Mouse (Mus musculus) kidney, postnatal 10 days (tissue): ENCODE measurements around the gene Arhgap31.
"Not testable (repeated sequence)": the region's sequence is repeated elsewhere in the genome, so short reads cannot be mapped to it uniquely, and the experiment has no call there.

Experiments used
- DNase-seq: peaks from one replicate; pipeline ENCODE4 v3.0.0; 2021; ENCODE audit warnings: mixed read lengths

Arhgap31 gene

DNA sequence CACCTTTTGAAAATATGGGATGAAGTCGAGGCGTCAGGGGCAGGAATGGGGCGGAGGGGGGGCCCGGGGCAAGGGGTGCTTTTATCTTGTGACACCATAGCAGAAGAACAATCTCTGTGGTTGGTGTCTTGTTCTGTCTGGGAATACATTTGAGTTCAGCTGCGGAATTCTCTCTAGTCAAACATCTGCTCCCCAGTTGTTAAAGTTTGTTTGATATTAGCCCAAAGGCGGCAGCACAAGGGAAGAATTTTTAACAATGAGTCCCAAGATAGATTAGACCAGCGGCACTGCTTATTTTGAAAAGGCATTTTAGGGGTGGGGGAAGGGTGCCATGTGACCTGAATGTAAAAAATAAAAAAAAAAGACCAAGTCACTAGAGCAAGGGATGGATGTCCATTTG is 30.0 kb downstream of the Arhgap31 start:
- no peak for DNase-seq

DNA sequence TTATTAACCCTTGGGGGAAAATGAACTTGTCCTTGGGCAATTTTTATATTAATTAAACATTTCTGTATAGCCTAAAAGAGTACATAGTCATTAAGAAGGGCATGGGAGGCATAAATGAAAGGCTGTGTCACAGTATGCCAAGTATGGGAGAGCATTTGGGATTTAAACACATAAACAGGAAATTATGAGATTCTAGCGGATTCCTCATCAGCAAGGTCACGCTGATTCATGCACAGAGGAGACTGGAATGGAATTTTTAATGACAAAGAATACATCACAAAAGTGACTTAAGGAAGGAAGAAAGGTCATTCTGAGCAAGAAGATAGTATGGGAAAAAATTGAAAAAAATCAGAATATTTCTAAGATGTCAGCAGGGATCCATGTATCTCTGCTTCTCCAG is 31.8 kb downstream of the Arhgap31 start:
- DNase-seq: no peak

DNA sequence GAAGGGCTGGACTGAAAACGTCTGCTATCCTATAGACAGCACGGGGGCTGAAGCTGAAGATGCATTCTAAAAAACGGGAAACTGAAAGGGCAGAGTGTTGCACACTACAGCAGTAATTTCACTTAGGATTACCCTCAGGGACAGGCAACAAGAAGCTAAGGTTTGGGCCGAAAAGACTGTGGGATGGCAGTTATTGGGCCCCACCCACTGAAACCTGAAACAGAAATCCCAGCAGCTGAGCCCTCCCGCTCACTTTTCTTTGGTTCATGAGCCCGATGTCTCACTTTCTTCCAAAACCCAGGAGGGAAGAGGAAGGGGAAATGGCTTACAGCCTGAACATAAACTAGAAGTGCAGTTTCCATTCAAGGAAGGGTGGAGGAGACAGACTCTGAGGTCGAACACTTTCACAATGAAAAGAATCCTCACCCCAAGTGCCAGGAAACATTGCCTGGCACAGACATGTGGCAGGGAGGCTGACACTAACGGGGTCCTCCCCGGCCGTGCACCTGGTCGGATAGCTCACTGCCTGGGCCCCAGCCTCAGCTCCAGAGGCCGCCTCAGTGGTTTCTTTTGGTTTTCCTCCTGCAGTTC is 33.5 kb downstream of the Arhgap31 start:
- DNase-seq: peak; percentile 40

DNA sequence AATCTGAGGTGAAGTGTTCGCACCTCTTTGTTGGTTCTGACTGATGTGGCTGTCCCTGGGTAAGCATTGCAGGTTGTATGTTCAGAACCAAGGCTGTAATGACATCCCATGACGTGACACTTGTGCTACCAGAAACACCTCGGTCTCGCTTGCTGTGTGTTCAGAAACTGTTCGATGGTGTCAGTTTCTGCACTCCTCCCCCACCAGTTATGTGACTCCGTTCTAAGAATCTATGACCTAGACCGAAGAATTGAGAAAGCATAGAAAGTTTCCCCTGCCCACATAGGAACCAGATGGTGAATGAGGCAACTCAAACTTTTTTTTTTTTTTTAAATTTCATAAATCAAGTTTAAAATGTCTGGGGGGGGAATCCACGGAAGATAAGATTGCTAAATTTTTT is 34.2 kb downstream of the Arhgap31 start:
- no peak for DNase-seq

DNA sequence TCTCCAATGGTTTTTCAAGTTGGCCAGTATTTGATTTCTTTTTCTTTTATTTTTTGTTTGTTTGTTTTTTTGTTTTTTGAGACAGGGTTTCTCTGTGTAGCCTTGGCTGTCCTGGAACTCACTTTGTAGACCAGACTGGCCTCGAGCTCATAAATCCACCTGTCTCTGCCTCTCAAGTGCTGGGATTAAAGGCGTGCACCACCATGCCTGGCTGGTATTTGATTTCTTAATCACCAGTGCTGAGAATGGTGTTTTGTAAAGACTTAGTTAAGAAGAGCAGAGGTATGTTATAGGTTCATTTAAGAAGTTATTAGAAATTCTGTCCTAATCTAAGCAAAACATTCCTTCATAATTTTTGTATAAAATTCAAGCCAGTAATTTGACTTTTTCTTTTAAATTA is 35.1 kb downstream of the Arhgap31 start:
- not testable (repeated sequence) for DNase-seq

DNA sequence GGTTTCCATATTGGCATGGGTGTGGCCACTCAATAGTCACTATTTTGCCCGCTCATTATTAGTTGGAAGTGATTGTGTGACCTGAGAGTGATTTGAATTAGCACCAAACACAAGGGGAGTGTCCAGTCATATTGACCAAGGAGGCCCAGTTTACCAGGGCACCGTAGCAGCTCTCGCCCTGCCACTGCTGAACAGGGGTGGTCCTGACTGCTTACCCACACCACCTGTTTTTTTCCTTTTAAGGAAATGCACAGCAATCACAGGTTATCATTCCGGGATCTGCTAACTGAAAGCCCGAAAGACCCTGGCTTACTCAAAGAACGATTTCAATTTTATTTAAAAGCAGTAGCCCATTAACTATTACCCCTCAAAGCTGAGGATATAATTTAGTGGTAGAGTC is 35.9 kb downstream of the Arhgap31 start:
- no peak for DNase-seq

DNA sequence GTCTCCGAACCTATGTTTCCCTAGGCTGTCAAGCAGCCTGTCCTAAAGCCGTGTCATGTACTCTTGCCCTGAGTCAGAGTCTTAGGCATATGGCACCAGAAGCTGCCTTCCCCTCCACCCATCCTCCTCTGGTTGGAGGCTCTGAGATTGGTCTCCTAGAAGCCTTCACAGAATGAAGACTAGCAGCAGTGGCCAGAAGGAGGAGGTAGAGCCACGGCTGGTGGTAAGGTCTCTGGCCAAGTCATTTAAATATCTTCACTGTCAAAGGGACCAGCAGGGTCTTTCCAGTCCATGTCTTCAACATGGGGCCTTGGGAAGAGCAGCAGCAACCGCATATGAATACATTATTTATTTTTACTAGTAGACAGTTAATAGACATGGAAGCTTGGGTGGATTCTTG is 36.4 kb downstream of the Arhgap31 start:
- DNase-seq: no peak

DNA sequence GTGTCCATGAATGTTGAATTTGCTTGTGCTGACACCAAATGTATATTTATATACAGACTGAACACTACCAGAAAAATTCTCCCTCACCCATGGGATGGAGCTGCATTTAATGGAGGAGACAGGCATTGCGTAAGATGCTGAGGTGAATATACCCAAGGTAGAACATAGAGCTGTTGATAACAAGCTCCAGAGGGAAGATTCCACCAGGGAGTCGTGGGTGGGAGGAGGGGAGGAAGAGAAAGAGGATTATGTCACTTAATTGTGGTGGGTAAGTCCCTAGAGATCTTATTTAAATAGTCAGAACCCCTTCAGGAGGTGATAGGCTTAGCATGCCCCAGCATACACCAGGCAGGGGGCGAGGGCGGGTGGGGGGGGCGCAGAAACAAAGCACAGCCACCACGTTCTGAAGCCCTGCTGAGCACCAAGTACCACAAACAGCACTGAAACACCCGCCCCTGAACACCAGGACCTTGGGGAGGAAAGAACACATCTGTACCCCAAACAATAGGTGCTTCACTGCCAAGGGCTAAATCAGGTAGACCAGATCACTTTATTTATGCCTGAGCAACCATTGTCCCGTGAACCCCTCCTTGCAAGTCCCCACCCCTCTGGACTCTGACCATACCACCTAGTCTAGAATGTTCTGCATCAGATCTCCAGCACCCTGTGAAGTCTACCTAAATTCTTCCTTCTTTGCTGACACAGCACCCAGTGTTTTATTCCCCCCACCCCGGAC is 37.3 kb downstream of the Arhgap31 start:
- no peak for DNase-seq

DNA sequence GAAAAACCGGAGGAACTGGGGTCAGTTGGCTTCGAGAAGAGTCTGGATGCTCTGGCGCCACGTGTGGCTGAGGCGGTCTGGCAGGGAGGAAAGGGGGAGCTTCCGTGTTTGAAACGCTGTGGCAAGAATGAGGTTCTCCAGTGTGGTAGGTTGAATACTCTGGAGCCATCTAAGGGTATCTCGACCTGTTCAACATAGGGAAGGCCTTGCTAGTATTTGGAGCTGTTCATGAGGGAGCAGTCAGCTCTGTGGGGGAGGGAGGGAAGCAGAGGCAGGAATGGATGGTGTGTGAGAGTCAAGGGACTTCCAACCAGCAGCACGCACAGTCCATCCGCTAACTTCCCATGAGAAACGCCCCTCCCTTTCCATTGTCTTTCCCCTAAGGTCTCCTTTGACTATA is 38.2 kb downstream of the Arhgap31 start:
- DNase-seq: no peak

DNA sequence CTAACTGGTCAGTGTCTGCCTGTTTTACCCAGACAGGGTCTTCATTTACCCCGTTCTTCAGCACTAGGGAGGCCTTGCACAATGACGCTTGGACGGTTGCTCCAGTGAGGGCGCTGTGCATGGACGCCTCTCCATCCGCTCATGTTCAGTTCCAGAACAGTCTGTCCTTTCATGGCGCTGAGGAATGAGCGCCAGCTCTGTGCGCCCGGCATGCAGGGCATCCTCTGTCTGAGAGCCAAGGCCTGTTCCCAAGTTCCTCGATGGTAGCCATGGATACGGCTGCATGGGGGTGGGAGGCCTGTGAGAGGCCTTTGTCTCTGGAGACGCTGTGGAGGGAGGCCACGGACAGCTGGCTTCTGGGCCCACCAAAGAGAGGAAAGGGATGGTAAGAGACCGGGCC is 39.6 kb downstream of the Arhgap31 start:
- DNase-seq: no peak

DNA sequence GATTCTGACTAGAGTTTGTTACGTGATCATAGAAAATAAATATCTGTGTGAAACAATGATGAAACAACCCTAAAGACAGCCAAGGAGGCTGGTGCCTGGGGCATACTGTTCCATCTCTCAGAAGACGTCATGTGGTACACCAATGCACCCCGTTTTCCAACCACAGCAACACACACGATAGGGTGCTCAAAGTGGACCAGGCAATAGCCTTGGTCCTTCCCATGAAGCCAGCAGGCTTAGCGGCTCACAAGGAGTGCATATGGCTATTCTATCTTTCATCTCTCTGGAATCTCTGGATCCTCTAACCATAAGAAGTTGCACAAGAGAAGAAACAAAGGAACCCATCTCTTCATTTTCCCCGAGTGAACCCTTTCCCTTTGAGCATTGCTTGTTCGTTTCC is 40.1 kb downstream of the Arhgap31 start:
- no peak for DNase-seq

DNA sequence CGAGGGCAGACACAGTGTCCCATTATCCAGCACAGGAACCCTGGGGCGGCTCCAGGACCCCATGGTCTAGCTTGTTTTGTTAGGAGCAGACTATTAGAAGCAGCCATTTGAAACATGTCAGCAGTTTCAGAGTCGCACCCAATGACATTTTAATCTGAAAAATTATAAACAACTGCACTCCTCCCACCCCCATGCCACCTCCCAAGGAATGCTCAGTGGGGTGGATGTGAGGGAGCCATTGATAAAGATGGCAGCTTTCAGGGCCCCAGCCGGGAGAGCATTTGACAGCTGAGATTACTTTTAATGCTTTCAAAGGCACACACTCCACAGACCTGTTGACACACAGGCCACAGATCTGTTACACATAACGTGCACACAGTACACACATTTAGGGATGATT is 40.7 kb downstream of the Arhgap31 start:
- DNase-seq: no peak

DNA sequence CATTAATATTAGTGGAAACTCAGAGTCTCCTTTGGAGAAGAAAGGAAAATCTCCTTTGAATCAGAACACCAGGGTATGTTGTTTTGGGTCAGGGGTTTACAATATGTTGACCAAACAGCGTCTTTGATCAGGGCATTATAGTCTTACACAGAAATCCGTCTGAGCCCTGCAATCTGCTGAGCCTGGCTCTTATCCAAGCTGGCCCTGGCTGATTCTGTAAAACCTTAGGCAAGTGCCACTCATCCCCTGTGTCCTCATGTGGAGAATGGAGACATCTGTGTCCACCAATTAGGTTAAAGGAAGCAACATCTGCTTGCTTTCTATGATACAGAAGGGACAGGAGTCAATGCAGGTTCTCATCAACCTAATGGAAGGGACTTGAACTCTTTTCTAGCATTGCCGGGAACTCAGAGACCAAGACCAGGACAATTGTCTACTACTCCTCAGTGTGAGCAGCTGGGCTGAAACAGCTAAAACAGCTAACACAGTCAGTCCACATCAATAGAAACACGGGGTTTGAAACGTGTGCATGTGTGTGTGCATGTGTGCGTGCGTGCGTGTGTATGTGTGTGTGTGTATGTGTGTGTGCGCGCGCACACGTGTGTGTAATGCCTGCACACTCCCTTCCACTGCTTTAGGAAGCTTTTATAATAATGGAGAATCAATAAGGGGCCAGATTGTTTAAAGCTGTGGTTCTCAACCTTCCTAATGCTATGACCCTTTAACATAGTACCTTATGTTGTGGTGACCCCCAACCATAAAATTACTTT is 42.3 kb downstream of the Arhgap31 start:
- DNase-seq: no peak

DNA sequence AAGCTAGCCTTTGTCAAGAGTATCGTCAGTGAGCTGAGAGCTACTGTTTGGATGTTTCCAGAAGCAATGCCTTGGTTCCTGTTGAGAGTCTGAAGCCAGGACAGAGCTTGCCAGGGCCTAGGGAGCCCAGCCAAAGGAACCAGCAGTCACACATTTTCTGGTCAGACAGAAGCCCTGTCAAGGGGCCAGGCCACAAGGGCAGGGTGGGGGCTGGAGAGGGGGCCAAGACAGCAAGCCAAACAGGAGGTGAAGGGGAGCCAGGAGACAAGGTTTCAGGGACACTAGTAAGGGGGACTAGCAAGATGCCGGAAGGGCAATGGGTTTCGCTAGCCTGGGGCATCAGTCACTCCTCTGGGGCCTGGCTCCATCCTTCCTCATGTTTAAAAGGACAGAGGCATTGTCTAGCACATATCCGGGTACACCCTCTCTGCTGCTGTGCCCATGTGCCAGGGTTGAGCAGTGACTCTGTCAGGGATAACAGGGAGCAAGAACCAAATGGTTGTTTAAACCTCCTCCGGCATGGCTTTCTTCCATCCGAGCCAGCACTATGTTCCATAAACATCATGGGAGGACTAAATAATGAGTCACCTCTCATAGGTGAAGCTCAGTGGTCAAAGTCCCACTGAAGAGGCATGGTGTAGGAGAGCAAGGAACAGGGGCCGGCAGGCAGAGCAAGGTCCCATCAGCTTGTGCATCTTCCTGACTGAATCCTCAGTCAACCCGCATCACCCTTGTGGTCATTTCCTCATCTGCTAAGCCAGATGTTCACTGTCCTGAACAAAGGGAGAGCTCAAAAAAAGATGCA is 44.0 kb downstream of the Arhgap31 start:
- peak; percentile 42 for DNase-seq

DNA sequence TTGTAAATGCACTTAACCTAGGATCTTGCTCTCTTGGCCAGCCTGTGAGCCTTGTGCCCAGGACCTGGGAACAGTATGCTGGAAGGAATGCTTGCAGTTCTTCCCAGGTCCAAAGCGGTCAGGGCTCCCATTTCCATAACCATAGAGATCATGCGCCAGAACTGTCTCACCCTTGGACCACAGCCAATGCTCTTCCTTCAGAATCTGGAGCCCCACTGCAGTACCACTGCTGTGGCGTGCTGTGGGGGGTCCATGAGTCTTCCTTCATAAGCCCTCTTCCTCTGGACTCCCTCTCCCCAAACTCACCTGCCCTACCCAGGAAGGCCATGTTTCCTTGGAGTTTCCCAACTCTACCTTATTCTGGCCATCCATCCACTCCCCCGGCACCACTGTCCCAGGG is 46.6 kb downstream of the Arhgap31 start:
- DNase-seq: no peak

DNA sequence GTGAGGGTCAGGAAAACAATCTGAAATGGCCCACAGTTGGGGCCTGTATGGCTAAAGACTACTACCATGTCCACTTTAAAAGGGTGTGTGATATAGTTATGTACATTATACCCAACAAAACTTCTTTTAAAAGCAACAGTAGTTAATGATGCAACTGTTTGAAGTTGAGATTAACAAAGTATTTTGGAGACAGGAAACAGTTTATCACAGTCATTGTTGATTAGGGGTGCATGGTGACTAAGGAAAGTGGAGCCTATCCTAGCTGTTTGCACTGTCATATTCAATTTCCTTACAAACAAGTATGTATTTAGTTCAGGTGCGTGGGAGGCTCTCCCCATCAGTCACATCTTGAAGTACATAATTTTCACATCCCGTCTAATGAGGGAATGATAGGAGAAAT is 47.1 kb downstream of the Arhgap31 start:
- DNase-seq: no peak

DNA sequence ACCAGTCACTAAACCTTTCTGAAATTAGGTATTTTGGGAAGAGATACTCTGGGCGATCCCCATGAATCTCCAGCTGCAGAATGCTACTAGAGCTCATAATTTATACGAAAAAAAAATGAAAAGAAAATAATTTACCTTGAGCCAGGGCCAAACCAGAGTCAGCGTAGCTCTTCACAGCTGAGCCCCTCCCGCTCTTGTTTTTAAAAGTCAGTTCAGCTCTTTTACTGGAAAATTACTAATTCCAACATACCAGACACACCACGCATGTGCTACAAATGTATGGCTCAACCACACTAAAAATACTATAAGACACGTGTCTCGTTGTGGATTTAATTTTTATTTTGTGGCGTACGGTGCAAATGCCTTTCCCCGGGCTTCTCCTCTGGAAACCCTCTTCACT is 50.5 kb downstream of the Arhgap31 start:
- DNase-seq: no peak

DNA sequence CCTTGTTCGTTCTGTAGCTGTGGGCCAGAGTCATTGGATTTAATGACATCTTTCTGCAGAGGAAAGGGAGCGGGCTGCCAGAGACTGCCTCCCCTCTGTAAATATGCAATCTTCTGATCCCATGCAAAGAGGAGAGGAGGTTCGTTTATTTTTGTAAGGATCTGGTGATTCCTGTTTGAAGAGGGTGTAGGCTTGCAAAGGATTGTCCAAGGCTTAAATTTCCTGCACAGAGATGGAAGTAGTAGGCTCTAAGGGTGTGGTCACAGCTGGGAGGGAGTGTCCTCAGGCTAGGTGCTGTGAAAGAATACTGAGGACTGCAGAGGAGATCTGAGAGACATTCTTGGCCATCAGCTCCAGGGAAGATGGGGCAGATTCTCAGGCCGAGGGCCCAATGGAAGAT is 58.8 kb downstream of the Arhgap31 start:
- no peak for DNase-seq

DNA sequence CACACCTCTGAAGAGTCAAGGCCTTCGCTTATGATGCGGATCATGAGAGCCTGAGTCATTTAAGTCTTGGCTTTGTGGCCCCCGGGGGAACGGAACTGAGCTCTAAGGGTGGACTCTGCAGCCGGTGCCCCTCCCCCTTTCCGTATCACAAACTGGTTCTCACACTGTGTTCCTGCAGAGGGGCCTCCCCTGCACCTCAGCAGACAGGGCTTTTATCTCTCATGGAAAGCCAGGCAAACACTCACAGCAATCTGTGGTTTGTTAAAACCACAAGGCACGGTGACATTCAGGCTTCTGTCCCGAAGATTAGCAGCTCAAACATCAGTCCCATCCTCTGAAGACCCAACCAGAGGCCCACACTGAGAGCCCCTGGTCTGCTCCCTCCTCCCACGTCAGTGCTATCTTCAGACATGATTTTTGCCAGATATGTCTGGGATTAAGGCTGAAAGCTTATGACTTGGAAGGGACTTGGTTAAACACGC is 59.6 kb downstream of the Arhgap31 start:
- DNase-seq: peak; percentile 60

DNA sequence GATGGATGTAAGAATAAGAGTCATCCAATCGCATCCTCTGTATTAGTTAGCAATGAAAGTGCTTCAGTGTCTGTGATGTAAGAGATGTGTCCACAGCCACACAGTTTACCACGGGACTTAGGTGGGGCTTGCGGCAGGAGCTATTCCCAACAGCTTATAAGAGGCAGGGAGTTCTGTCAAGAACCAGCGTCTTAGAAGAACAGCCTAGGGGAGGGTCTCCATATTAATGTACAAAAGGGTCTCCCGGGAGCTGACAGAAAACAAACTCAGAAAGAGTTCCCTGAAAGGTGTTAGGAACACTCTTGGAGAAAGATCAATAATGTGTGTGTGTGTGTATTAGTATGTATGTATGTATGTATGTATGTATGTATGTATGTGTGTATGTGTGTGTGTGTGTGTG is 60.4 kb downstream of the Arhgap31 start:
- DNase-seq: no peak

DNA sequence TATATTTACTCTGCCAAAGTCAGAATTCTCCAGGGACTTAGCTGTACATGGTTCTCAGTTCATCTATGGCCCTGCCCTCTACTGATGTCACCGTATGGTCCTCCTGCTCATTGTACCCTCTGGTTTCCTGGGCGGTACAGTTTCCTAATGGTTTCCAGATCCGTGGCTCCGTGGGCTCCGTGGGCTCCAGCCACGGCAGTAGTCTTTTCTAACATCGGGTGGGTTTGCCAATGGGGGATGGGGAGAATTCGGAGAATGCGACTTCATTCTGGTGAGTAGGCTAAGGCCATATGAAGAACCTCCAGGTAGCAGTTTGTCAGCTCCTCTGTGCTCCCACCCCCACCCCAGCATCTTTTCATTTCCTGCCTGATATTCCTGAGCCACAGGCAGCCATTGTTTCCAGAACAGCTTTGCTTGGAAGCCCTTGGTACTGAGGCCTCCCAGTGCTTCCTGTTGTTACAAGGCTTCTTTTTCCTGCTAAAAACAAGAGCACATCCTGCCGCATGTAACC is 61.3 kb downstream of the Arhgap31 start:
- DNase-seq: peak; percentile 47

DNA sequence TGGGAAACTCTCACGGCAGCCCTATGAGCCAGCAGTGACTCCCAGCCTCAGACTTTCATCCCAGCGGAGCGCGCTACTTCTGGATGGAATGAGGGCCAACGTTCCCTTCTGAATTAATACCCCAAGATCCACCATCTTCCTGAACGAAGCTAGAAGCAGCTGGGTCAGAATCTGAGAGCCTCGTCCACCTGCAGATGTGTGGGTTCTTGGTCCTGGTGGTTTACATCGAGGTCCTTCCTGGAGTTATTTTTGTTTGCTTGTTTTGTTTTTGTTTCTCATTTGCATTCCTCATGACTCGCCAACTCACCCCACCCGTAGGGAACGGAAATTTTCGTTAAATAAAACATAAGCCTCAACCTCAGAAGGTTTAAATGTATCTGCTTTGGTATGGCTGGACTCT is 61.8 kb downstream of the Arhgap31 start:
- DNase-seq: no peak

DNA sequence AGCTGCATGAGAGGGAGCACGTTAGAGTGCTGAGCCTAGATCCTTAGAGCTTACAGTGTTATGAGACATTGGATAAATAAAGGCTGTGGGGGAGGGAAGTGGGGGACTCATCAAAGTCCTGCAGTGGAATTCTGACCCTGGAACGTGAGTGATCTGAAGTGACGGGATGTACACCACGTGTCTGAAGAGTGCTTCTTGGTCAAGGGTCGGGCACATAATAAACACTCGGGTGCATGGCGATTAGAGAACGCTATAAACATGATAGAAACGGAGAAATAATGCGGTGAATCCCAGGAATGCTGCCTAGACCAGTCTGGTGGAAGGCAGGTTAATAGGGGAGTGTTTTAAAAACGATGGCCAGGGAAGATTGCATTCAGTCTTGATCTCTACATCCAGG is 63.6 kb downstream of the Arhgap31 start:
- DNase-seq: no peak
